Mouse (Mus musculus) embryonic fibroblast, embryonic 13.5 days (primary cell): ENCODE measurements around the gene Dnah7c. TPM values are rescaled to one million over a fixed set of nuclear protein-coding genes. Genes with fewer than 3 reads are reported as not detected.

ENCODE experiments used
- H3K27ac ChIP-seq: 2 replicates; pipeline ENCODE4 v1.5.1; 2012; ENCODE audit warnings: low read length, control low read depth, inconsistent platforms; ENCODE audit not compliant: insufficient read depth
- H3K4me1 ChIP-seq: 2 replicates; pipeline ENCODE4 v1.6.1; 2011; ENCODE audit warnings: low read length; ENCODE audit not compliant: control insufficient read depth, insufficient read depth
- H3K4me3 ChIP-seq: 2 replicates; pipeline ENCODE4 v1.5.1; 2011; ENCODE audit warnings: mild to moderate bottlenecking, control low read depth, low read length; ENCODE audit not compliant: insufficient read depth
- CTCF ChIP-seq: IDR thresholded peaks from 2 replicates; pipeline ENCODE4 v1.5.1; 2011; ENCODE audit warnings: mild to moderate bottlenecking, control low read depth, low read length, moderate library complexity, borderline replicate concordance; ENCODE audit not compliant: insufficient read depth
- POLR2A ChIP-seq: IDR thresholded peaks from 2 replicates; pipeline ENCODE4 v1.6.1; 2011; ENCODE audit warnings: low read depth, mild to moderate bottlenecking, control low read depth, low read length, moderate library complexity
- polyA plus RNA-seq: library from polyadenylated mRNA; stranded (reverse); fragments of >200 nt; gene quantifications from 2 replicates; pipeline ENCODE4 v1.2.4, GENCODE M21; 2011; ENCODE audit warnings: low read depth; ENCODE audit not compliant: missing spikeins, insufficient read length

Dnah7c gene
- polyA plus RNA-seq, 1 experiment: 0.65 TPM

- H3K4me3 ChIP-seq: no peak overlapping the region
- H3K4me1 ChIP-seq: no peaks in the 10 kb centered on the region
- no peak overlapping the region for H3K27ac ChIP-seq
- TF ChIP-seq POLR2A (no peak), CTCF (no peak)
These were observed 419.8 kb downstream of the Dnah7c start for GRCm38 (mm10) chr1:46845221-46845620.

- H3K4me3 ChIP-seq: no peak overlapping the region
- no peak overlapping the region for H3K27ac ChIP-seq
These were observed 424.4 kb downstream of the Dnah7c start for GRCm38 (mm10) chr1:46849758-46850157.

GRCm38 (mm10) chr1:46851586-46851985 is 426.2 kb downstream of the Dnah7c start:
- peak overlapping the region; percentile 23 for H3K4me3 ChIP-seq
- peak overlapping the region; percentile 78 for H3K27ac ChIP-seq
- peaks cover 9% of the 10 kb centered on the region; the same call in 1 of the 2 replicates for H3K4me1 ChIP-seq
- TF ChIP-seq CTCF (no peak), POLR2A (peak; percentile 42; the same call in 1 of the 2 replicates)

More at GRCm38 (mm10) chr1:46849758-46850157, 424.4 kb downstream of the Dnah7c start:
- peaks cover 8% of the 10 kb centered on the region; the same call in 1 of the 2 replicates for H3K4me1 ChIP-seq
- no peak for TF ChIP-seq POLR2A
- no peak for TF ChIP-seq CTCF

- TF ChIP-seq CTCF (no peak), POLR2A (no peak)
- Histone ChIP-seq H3K27ac (peak overlapping the region; percentile 92), H3K4me3 (peak overlapping the region; percentile 86), H3K4me1 (peaks cover 9% of the 10 kb centered on the region; the same call in 1 of the 2 replicates)
These were observed 426.8 kb downstream of the Dnah7c start for GRCm38 (mm10) chr1:46852216-46852599.

GRCm38 (mm10) chr1:46852600-46853272 is 427.3 kb downstream of the Dnah7c start:
- peak overlapping the region; percentile 86 for H3K4me3 ChIP-seq

GRCm38 (mm10) chr1:46853317-46854035 is 428.1 kb downstream of the Dnah7c start:
- H3K4me1 ChIP-seq: peaks cover 9% of the 10 kb centered on the region; the same call in 1 of the 2 replicates
- TF ChIP-seq POLR2A (peak; percentile 89), CTCF (no peak)
- peak overlapping the region; percentile 95 for H3K27ac ChIP-seq
- peak overlapping the region; percentile 86 for H3K4me3 ChIP-seq

More at GRCm38 (mm10) chr1:46852600-46853272, 427.3 kb downstream of the Dnah7c start:
- peak overlapping the region; percentile 92 for H3K27ac ChIP-seq
- peaks cover 9% of the 10 kb centered on the region; the same call in 1 of the 2 replicates for H3K4me1 ChIP-seq
- TF ChIP-seq CTCF (no peak), POLR2A (peak; percentile 62)

- Histone ChIP-seq H3K4me1 (peaks cover 9% of the 10 kb centered on the region; the same call in 1 of the 2 replicates), H3K27ac (peak overlapping the region; percentile 95), H3K4me3 (peak overlapping the region; percentile 27)
- TF ChIP-seq POLR2A (0 out of 2 replicates have a peak, but pooled peaks have one; percentile 34), CTCF (no peak)
These were observed 428.9 kb downstream of the Dnah7c start for GRCm38 (mm10) chr1:46854036-46854900.

GRCm38 (mm10) chr1:46856498-46856897 is 431.1 kb downstream of the Dnah7c start:
- no peak overlapping the region for H3K4me3 ChIP-seq
- peaks cover 5% of the 10 kb centered on the region; the same call in 1 of the 2 replicates for H3K4me1 ChIP-seq
- TF ChIP-seq POLR2A: no peak
- TF ChIP-seq CTCF: no peak
- H3K27ac ChIP-seq: no peak overlapping the region
